Mouse (Mus musculus) ES-E14 (cell line): ENCODE measurements around the gene Krtap6-2.

ENCODE experiments used
- HCFC1 ChIP-seq: IDR thresholded peaks from 2 replicates; pipeline ENCODE4 v1.6.1; 2012; ENCODE audit warnings: low read length, inconsistent platforms, borderline replicate concordance; ENCODE audit not compliant: insufficient read depth
- ZC3H11A ChIP-seq: IDR thresholded peaks from 2 replicates; pipeline ENCODE4 v1.6.1; 2012; ENCODE audit warnings: low read depth, mild to moderate bottlenecking, inconsistent platforms, low read length, borderline replicate concordance
- ZNF384 ChIP-seq: IDR thresholded peaks from 2 replicates; pipeline ENCODE4 v1.6.1; 2012; ENCODE audit warnings: low read depth, low read length, inconsistent platforms

- no peak for TF ChIP-seq ZC3H11A
- no peak for TF ChIP-seq HCFC1
- TF ChIP-seq ZNF384, result no peak
These were observed 9.4 kb downstream of the Krtap6-2 start for GRCm38 (mm10) chr16:89410345-89411068.
